Mouse (Mus musculus) lung, postnatal 10 days (tissue): ENCODE results near the gene Gcsh.
A peak's percentile ranks its signal among the peaks of the same experiment; 100 is the strongest.

ENCODE experiments used
- DNase-seq: peaks from one replicate; pipeline ENCODE4 v3.0.0; 2021

Gcsh gene

GRCm38 (mm10) chr8:116975606-116976005, 17.7 kb downstream of the Gcsh start:
- DNase-seq, result peak; percentile 25

GRCm38 (mm10) chr8:116975066-116975465, 18.3 kb downstream of the Gcsh start:
- no peak for DNase-seq

DNA sequence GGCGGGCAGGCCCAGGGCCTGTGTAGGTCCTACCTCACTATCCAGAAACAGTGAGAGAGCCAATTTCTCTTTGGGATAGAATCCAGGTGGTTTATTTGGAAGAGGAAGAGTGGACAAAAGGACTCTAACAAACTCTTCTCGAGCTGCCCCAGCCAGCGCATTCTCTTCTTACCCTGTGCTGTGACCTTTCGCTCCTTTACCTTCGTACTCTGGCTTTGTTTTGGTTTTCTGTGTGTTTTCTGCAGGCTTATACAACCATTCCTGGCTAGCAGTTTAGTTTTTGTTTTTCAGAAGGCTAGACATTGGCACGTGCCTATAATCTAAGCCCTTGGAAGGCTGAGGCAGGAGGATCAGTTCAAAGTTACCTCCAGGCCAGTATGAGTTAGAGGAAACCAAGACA, 23.8 kb downstream of the Gcsh start:
- no peak for DNase-seq

DNA sequence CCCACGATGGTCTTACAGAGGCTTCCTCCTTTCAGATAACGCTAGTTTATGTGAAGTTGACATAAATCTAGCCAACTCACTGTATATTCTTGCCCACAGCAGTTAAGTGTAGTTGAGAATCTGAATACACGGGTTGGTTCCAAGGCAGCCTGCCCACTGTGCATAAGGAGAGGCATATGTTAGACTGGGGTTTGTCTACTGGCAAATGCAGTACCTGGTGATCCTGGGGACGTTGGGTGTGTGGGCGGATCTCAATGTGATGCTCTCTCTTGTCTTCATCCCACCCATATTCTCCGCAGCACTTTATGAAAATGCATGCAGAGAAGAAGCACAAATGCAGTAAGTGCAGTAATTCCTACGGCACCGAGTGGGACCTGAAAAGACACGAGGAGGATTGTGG, 38.9 kb downstream of the Gcsh start:
- no peak for DNase-seq

- no peak for DNase-seq
These were observed 40.9 kb downstream of the Gcsh start for GRCm38 (mm10) chr8:116952428-116952827.

- peak; percentile 18 for DNase-seq
These were observed 41.6 kb downstream of the Gcsh start for GRCm38 (mm10) chr8:116951778-116952177.

GRCm38 (mm10) chr8:116951369-116951768, 42.0 kb downstream of the Gcsh start:
- DNase-seq, result peak; percentile 59

- peak; percentile 6 for DNase-seq
These were observed 45.7 kb downstream of the Gcsh start for GRCm38 (mm10) chr8:116947589-116947988.

DNA sequence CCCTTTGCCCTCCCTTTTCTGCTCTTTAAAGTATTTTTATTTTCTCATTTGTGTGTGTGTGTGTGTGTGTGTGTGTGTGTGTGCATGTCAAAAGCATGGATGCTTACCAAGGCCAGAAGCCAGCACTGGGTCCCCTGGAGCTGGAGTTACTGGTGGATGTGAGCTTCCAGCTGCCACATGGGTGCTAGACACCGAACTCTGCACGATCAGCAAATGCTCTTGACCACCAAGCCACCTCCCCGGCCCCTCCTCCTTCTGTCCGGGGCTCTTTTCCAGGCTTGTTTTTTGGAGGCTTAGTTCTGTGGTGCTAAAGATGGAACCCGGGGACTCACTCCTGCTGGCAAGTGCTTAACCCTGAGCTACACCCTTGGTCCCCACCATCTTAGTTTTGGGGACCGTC, 46.5 kb downstream of the Gcsh start:
- DNase-seq, result peak; percentile 45

DNA sequence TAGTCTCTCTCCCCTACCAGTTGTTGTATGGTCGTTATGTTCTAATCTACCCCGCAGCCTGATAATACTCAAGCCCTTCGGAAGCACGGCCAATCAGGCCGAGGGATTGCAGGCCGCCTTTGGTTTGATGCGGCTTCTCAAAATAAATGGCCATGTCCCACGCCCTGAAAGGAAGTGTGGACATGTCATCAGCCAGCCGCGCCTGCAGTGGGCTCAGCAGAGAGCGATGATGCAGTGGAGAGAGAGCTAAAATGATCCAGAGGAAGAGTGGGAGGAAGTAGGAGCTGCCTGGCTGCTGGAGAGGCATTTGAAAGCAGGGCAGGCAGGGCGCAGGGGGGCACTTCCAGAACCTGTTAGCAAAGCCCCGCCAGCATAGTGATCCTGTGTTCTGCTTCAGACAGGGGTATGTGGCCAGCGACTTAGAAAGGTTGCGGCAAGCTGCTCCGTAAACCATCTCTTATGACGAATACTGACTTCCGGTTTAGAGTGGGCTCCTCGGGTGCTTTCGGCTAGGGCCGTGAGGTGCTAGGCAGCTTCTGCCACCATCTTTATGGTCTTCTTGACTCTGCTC, 47.0 kb downstream of the Gcsh start:
- DNase-seq, result peak; percentile 24

DNA sequence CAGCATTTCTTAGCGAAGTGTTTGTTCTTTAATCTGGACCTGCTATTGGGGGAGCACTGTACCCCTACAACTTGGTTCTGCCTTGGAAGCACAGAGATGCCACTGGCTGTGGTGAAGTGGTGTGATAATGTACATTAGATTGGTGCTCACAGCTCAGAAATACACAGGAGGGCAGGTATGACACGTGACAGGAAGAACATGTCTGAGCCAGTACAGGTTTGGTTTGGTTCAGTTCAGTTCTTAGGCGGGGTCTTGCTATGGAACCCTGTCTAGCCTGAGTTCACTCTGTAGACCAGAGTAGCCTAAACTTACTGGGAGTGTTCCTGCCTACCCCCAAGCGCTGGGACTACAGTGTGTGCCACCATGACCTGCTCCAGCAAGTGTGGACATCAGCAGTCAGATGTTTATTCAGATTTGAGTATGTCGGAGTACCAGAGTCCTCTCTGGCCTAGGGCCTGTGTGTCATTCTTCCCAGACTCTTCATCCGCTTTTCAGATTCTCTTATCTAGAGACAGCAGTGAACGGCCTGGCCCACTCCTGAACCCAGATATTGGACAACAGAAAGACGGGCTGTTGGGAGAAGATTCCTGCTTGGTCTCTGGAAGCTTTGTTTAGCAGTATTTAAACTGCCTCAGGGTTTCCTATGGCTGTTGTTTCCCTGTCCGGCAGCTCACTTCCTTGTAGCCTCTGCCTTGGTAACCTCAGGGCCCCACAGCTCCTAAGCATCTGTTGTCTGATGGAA, 48.0 kb downstream of the Gcsh start:
- no peak for DNase-seq

DNA sequence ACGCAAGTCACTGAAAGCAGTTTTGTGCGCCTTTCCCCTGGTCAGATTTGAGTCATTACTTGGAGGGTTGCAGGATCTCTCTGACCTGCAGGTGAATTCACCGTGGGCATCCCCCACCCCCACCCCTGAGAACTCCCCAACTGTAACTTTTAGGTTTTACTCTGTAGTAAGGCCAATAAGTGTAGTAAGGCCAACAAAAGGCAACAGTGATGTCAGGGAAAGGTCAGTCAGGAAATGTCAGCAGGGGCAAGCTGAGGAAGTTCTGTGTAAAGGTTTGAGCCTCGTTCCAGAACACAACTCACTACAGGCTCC, 49.0 kb downstream of the Gcsh start:
- no peak for DNase-seq

DNA sequence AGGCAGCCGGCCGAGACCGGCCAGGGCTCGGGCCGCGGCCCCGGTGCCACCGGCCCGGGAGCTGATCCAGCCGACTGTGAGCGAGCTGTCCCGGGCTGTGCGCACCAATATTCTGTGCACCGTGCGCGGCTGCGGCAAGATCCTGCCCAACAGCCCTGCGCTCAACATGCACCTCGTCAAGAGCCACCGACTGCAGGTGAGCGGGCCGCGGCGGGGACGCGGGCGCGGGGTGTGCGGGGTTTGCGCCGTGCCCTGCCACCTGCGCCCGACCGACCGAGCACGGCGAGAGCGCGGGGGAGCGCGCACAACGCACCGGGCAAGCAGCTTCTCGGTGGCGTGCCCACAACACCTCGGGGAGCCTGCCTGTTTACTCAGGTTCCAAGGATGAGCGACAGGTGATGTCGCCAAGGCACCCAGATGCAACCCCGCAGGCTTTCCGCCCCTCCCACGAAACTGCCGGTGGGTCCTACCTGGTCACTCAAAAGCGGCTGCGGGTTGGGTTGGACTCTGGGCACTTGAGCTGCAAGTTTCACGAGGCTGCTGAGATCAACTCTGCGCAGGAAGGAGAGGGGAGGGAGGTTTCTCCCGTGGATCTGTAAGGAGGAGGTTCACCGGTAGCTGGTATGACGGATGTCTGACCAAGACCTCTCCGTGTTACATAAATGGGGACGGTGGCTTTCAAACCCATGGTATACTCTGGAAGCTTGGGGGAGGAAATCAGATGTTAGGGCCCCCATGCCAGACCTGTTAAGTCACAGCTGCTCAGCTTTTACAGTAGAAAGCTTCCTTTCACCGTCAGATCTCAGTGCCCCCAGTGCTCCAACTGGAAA, 49.6 kb downstream of the Gcsh start:
- peak; percentile 45 for DNase-seq

DNA sequence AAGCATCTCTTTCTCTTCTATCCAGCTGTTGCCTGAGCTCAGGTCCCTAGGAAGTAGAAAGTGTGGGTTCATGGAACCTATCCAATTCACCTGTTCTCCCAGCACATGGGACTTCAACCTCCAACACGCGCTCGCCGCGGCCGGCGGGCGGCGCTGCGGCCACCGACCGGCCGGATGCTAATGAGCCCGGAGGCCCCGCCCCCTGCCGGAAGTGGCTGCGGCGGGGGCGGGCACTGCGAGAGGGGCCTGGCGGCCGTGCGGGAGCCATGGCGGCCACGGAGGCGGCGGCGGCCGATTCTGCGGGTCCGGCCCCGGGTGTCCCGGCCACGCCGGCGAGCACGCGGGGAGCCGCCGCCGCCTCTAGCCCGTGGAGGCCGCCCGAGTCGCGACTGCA, 50.2 kb downstream of the Gcsh start, which contains the start of gene Atmin:
Gene Atmin, plus strand, starts transcription at position 233 of the 394 bp plus-strand sequence.
- DNase-seq, result peak; percentile 90

DNA sequence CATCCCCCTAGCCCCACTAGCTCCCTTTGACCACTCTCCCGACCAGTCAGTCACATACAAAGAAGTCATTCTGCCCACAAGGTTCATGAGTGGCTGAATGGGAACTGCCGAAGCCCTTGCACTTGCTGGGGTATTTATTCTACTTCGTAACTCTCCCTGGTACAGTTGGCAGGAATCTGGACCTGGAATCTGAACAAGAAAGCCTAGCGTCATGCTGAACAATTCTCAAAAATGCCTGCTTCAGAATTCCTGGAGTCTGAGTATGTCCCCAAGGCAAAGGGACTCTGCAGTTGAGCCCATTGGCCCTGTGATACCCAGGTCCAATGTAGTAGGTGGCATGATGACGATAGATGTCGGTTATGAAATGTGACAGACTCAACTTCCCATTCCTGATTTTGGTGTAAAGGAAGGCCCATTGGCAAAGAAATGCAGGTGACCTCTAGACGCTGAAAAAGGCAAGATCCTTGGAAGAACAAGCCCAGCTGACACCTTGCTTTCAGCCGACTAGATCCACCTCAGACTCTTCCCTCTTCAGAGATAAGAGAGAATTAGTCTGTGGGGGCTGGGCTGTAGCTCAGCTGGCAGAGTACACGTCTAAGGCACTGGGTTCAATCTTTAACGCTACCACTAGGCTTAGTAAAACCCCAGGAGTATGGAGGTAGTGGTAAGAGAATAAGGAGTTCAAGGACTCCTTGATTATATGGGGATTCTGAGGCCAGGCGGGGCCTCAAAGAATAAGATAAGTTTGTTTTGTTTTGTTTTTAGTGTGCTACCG, 50.9 kb downstream of the Gcsh start:
- peak; percentile 18 for DNase-seq

- DNase-seq, result no peak
These were observed 57.8 kb downstream of the Gcsh start for GRCm38 (mm10) chr8:116935506-116935905.

- no peak for DNase-seq
These were observed 58.4 kb downstream of the Gcsh start for GRCm38 (mm10) chr8:116934976-116935375.
